Mouse (Mus musculus) spleen, postnatal 10 days (tissue): Measurements from ENCODE around the gene Unc13a.

Experiments
- DNase-seq, 2 experiments: peaks; one replicate each; pipeline ENCODE4 v3.0.0; 2021 to 2022; ENCODE audit warnings: low spot score in 2 of 2

Gene Unc13a

DNA sequence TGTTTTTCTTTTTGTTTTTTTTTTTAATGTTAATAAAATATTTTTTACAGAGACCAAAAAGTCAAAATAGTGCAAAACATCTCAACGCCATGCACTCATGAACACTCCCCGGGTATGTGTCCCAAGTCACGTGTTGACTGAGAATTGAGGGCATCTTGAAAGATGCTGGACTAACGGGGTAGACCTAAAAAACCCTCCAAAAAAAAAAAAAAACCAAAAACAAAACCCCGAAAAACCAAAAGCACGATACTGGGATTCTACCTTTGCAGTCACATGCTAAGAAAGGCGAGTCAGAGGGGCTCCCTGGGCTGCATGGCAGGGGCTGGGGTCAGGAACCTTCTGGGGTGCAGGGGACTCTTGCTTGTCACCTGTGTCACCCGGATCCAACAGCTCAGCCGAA, 44.8 kb downstream of the Unc13a start:
- DNase-seq, result no peak

DNA sequence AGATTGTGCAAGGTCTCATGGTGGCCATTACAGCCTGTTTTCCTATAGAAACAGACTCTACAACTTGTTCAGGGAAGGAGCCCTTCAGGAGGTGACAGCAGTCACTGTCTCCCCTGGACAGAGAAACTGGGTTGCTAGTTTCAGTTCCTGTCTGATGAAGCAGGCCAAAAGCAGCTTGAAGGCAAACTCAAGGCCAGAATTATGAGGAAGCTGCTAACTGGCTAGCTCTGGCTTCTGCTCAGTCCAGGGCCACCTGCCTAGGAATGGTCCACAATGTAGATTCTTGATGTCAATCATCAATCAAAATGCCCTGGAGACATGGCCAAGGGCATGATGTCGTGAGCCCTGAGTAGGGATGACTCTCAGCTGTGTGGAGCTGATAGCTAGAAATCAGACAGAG, 46.5 kb downstream of the Unc13a start:
- DNase-seq, result no peak

DNA sequence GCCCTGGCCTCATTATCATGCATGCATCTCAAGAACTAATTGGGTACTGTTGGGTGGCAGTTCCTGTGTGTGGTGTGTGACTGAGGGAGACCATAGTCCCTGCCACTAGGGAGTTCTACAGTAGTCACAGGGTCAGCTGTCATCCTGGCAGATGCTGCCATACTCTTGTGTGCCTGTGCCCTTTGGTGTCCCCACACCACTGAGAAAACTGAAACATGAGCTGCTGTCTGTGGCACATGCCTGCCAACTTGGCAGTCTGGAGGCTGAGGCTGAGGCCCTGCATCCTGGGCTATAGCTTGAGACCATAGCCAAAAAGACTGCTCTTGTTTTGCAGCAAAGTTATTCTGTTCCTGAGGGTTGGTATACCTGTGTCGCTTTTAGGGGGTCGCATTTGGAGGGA, 51.8 kb downstream of the Unc13a start:
- DNase-seq, result no peak

GRCm38 (mm10) chr8:71613418-71613817, 58.1 kb downstream of the Unc13a start:
- no peak for DNase-seq

GRCm38 (mm10) chr8:71612141-71612540, 59.4 kb downstream of the Unc13a start:
- DNase-seq, result no peak

- DNase-seq, result peak; percentile 87 to 97
Observed at GRCm38 (mm10) chr8:71610822-71611651, 60.5 kb downstream of the Unc13a start, which contains the start of gene Colgalt1. Colgalt1 (plus strand) TSS chr8:71610998.

GRCm38 (mm10) chr8:71604021-71604420, 67.5 kb downstream of the Unc13a start:
- no peak for DNase-seq

DNA sequence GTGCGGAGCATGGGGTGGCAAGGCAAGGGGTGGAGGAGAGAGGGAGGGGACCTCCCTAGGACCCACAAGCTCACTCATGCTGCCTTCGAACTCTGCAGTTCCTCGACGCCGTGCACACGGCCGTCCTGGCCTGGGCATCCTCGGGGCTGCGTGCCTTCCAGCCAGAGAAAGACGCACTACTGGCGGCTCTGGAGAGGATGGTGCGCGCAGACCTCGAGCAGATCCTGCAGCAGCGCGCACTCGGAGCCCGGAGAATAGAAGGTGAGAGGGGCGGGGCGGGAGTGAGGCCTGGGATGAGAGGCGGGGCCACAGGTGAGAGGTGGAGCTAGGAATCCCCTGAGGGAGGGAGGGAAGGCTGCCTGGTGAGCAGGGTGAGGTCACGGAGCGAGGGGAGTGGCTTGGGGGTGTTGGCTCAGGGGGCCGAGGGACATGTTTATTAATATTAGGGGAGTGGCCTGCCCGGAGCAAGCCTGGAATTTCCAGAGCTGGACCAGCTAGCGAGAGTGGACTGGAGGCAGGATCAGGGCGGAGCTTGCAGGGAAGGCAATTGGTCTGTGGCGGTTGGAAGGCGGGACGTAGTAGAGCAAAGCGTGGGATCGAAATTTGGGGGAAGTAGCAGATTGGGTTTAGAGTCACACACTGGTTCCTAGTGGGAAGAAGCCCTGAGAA, 68.8 kb downstream of the Unc13a start:
- no peak for DNase-seq

DNA sequence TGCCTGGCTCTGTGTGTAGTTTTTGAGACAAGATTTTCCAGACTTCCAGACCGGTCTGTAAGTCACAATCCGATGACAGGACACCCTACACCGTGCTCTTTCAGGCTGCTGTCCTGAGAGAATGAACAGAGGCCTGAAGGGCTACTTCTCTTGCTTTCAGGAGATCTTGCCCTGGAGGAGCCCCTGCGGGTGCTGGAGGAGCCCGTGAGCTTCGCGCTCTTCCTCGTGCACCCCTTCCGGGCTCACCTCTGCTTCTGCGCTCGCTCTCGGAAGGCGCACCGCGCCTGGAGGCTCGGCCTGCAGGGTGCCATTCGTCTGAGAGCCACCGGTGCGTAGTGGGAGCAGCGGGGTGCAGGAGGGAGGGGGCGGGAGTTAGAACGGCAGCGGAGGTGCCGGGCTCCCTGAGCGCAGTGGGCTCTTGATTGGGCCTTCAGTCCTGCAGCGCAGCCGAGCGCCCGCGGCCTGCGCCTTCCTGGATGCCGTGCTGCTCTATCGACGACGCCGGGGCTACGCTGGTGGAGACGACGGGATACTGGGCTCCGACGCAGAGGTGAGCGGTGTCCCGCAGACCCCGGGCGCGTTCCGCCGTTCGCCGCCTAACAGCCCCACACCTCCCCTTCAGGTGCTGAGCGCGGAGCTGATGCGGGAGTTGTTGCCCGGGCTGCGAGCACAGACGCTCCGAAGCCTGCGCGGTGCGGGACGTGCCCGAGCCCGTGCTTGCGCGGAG, 69.5 kb downstream of the Unc13a start:
- DNase-seq, result peak in 1 of 2 experiments; percentile 47

DNA sequence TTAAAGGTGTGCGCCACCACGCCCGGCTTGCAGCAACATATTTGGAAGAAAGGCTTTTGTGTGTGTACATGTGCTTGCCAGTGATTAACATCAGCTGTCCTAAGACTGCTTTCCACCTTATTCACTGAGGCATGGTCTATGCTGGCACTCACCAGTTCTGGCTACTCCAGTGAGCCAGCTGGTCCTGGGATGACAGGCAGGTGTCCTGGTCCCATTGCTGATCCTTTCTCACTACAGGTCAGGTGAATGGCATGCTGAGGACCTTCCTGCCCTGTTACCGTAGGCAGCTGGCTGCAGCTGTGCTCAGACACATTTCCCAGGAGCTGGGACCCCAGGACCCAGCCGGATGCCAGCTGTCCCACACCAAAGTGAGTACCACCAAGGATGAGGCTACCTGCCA, 72.7 kb downstream of the Unc13a start:
- DNase-seq, result no peak

GRCm38 (mm10) chr8:71598375-71598774, 73.2 kb downstream of the Unc13a start:
- no peak for DNase-seq

- peak; percentile 29 to 58 for DNase-seq
Observed at GRCm38 (mm10) chr8:71597451-71597850, 74.1 kb downstream of the Unc13a start, which contains the start of gene Fam129c. Fam129c (plus strand) TSS chr8:71597648.

GRCm38 (mm10) chr8:71596798-71597197, 74.8 kb downstream of the Unc13a start:
- DNase-seq, result peak in 1 of 2 experiments; percentile 68

DNA sequence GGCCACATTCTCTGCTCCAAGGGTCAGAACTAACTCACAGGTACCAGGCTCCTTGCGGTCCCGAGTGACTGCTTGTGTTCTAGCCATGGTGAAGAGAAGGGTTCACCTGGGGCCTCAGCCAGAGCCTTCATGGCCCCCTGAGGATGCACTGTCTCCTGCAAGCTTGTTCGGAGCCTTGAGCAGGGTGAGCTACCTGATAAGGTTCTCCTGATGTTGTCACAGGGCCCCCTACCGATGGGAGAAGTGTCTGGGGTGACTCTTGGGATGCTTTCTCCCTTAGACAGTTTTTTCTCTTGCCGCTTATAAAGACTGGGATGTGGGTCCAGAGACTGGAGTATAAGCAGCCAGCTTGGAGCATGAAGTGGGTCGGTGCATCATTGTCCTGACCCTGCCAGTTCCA, 75.2 kb downstream of the Unc13a start:
- no peak for DNase-seq

- DNase-seq, result peak; percentile 90 to 94
Observed at GRCm38 (mm10) chr8:71595862-71596261, 75.7 kb downstream of the Unc13a start.

DNA sequence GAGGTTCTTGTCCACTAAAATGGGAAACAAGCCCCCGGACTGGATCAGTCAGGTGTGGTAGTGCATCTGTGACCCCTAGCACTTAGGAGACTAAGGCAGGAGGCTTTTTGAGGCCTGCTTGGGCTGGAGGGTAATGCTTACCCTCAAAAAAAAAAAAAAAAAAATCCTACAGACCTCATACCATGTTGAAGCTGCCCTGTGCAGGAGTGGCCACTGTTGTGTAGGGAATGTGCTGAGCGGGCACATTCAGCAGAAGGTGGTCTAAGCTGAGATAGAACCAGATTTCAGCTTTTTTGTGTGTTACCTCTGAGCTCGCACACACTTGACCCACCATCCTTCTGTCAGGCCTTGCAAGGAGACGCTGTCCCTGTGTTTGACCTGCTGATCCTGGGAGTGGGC, 77.2 kb downstream of the Unc13a start:
- no peak for DNase-seq

DNA sequence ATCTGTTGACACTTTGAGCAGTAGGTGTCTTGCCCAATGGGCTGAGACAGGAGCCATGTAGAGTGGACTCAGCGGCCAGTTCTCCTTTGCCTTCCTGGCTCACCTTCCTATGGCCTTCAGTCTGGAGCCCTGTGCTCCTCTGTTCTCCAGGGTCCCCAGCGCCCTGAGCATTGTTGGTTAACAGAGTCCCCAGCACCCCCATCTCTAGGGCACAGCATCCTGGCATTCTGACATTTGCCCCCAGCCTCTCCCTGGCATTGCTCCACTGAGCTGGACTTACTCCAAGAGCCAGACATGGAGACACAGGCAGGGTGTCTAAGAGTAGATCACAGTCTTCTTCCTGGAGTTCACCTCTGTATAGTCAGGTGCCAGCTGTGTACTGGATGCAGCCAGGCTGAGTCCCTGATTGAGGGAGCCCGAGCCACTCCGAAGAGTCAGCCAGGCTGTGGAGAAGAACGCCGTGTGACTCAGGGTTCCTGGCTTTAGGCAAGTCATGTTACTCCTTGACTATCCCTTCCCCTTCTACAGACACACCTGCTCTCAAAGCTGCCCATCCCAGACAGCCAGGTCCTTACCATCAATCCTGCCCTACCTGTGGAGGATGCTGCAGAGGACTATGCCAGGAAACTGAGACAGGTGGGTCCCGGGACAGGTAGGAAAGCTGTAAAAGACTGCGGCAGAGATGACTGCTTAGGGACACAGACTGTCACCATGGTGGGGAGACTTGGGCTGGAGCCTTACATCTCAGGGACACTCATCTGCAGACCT, 77.8 kb downstream of the Unc13a start:
- no peak for DNase-seq

DNA sequence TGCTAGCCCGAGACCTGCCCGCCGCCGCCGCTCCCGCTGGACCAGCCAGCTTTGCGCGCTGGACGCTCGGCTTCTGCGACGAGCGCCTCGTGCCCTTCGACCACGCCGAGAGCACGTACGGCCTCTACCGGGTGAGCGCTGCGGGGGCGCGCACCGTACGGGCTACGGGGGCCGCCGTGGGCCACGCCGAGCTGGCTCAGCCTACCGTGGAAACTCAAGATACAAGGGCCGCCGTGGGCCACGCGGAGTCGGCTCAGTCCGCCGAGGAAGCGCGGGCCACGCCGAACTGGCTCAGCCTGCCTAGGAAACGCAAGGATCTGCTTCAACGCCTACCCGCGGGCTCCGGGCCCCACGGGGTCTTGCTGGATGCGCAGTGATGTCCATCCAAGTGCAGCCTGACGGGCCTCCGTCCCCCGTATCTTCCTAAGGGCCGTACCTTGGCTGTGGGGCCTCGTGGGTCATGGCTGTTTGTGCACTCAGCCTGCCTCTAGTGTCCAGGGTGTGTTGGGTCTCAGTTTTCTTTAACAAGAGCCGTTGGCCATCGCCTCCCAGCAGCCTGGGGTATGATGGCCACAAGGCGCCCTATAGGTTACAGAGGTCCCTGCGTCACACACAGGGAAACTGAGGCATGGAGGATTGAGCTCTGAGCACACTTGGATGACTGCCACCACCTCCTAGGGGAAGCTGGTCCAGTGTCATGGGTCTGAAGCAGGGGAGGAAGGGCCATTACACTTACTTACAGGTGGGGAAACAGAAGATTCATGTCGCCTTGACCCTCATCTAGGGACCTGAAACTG, 79.0 kb downstream of the Unc13a start:
- DNase-seq, result peak in 1 of 2 experiments; percentile 76

DNA sequence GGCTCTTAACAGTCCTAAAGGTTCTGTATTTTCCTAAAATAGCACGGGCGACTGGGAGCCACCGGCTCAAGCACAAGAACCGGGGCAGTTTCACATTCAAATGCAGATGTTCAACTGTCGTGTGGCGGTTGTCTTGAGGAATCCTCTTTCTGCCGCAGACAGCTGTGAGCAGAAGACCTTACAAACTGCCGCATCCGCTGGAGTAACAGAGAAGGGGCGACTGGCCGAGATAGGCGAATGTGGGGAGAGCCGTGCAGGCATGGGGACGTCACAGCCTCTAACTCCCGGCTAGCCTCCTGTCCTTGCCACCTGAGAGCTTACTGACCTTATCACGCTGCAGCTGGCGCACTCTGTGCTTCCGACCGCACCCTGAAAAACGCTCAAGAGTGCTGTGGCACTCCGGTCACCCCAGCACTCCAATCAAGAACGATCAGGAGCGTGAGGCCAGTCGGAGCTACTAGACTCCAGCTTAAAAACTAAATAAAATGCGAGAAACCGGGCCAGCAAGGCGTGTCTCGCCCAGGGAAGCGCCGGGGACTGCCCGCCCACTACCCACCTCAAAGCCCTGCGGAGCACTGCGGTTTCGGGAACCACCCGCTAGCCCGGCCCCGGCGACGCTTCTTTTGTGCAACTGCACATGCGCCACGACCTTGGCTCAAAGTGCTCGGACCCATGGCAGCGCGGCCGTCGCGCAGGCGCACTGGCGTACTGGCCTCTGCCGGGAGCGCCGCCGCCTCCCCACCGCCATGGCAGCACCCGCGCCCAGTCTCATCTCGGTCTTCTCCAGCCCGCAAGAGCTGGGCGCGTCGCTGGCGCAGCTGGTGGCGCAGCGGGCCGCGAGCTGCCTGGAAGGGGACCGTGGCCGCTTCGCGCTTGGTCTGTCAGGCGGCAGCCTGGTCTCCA, 79.8 kb downstream of the Unc13a start, which contains the start of gene Pgls:
Gene Pgls (plus strand): TSS at position 706 of the 903 bp plus-strand sequence.
- peak; percentile 85 to 92 for DNase-seq

- DNase-seq, result no peak
Observed at GRCm38 (mm10) chr8:71591017-71591416, 80.5 kb downstream of the Unc13a start.
